Mouse (Mus musculus) heart, embryonic 10.5 days (tissue): ENCODE results near the gene Zbtb3. TPM values are rescaled to one million over a fixed set of nuclear protein-coding genes. Genes with fewer than 3 reads are reported as not detected.
A peak's percentile ranks its signal among the peaks of the same experiment; 100 is the strongest.

Source experiments
- DNase-seq: peaks from one replicate; pipeline ENCODE4 v3.0.0-alpha.2; 2017; ENCODE audit warnings: low spot score
- H3K27ac ChIP-seq: fragments of 300-500 bp; sonication (generic); 2 replicates; pipeline ENCODE4 v1.5.1; 2016; ENCODE audit warnings: mild to moderate bottlenecking
- H3K27me3 ChIP-seq: fragments of 300-500 bp; sonication (generic); 2 replicates; pipeline ENCODE4 v1.6.1; 2016; ENCODE audit warnings: mild to moderate bottlenecking; ENCODE audit not compliant: poor library complexity, insufficient read depth, severe bottlenecking
- H3K36me3 ChIP-seq: fragments of 300-500 bp; sonication (generic); 2 replicates; pipeline ENCODE4 v1.6.1; 2016; ENCODE audit warnings: mild to moderate bottlenecking, moderate library complexity
- H3K4me1 ChIP-seq: fragments of 300-500 bp; sonication (generic); 2 replicates; pipeline ENCODE4 v1.6.1; 2016; ENCODE audit warnings: mild to moderate bottlenecking
- H3K4me3 ChIP-seq: fragments of 300-500 bp; sonication (generic); 2 replicates; pipeline ENCODE4 v1.5.1; 2016; ENCODE audit warnings: mild to moderate bottlenecking, moderate library complexity
- H3K9me3 ChIP-seq: fragments of 300-500 bp; sonication (generic); 2 replicates; pipeline ENCODE4 v1.6.1; 2016; ENCODE audit warnings: mild to moderate bottlenecking, moderate library complexity
- WGBS: fragments of 180-500 bp; shearing (Covaris S2); methylation state at CpG from one replicate; pipeline ENCODE4 v1.1.7; 2016; 5-methylcytosine and 5-hydroxymethylcytosine counted together
- polyA plus RNA-seq: library from polyadenylated mRNA; unstranded; fragments of >200 nt; fragmentation: Nextera tagmentation; extraction: Ambion mirVana; gene quantifications from 2 replicates; pipeline ENCODE4 v1.2.1, GENCODE M21; 2016

Gene Zbtb3
- polyA plus RNA-seq, 1 experiment from 2014 or later: 5.9 TPM

GRCm38 (mm10) chr19:8837251-8837791 is 35.0 kb downstream of the Zbtb3 start, which contains the start of gene Bscl2:
Bscl2 (plus strand) TSS chr19:8837467.
- WGBS: under 1% methylated on average over 38 of the region's 38 CpGs
- DNase-seq: peak; percentile 93
- no peaks in the 10 kb centered on the region for H3K9me3 ChIP-seq
- no peaks in the 10 kb centered on the region for H3K27me3 ChIP-seq
- H3K27ac ChIP-seq: peak within 1 kb of the TSS; percentile 98
- H3K4me1 ChIP-seq: peaks cover 41% of the 10 kb centered on the region
- peak within 1 kb of the TSS; percentile 69 for H3K4me3 ChIP-seq
- H3K36me3 ChIP-seq: peaks cover 45% of the 10 kb centered on the region

GRCm38 (mm10) chr19:8838041-8838730 is 35.8 kb downstream of the Zbtb3 start:
- no peak for DNase-seq
- peaks cover 44% of the 10 kb centered on the region for H3K36me3 ChIP-seq
- H3K4me3 ChIP-seq: peak overlapping the region; percentile 69
- no peaks in the 10 kb centered on the region for H3K27me3 ChIP-seq
- H3K4me1 ChIP-seq: peaks cover 41% of the 10 kb centered on the region
- H3K9me3 ChIP-seq: no peaks in the 10 kb centered on the region
- 24% methylated on average over 15 of the region's 15 CpGs for WGBS
- H3K27ac ChIP-seq: peak overlapping the region; percentile 98

- Histone ChIP-seq H3K27ac (peak within 1 kb of the TSS; percentile 98), H3K4me3 (peak within 1 kb of the TSS; percentile 69), H3K9me3 (no peaks in the 10 kb centered on the region), H3K4me1 (peaks cover 41% of the 10 kb centered on the region), H3K27me3 (no peaks in the 10 kb centered on the region), H3K36me3 (peaks cover 33% of the 10 kb centered on the region)
- WGBS: 43% methylated on average over 11 of the region's 11 CpGs
- no peak for DNase-seq
Measured at GRCm38 (mm10) chr19:8839103-8839907, 37.0 kb downstream of the Zbtb3 start, which contains the start of gene Gng3. Gng3 (minus strand) TSS chr19:8839194.

GRCm38 (mm10) chr19:8839908-8840791 is 37.8 kb downstream of the Zbtb3 start:
- peak; percentile 92 for DNase-seq
- peak overlapping the region; percentile 85 for H3K27ac ChIP-seq
- 24% methylated on average over 29 of the region's 29 CpGs for WGBS

GRCm38 (mm10) chr19:8841012-8841411 is 38.7 kb downstream of the Zbtb3 start:
- H3K36me3 ChIP-seq: peaks cover 22% of the 10 kb centered on the region
- peaks cover 41% of the 10 kb centered on the region for H3K4me1 ChIP-seq
- H3K27me3 ChIP-seq: no peaks in the 10 kb centered on the region
- WGBS: 88% methylated on average over 7 of the region's 7 CpGs
- no peak for DNase-seq
- H3K9me3 ChIP-seq: no peaks in the 10 kb centered on the region
- H3K4me3 ChIP-seq: peak overlapping the region; percentile 60
- peak overlapping the region; percentile 85; the same call in 1 of the 2 replicates for H3K27ac ChIP-seq

More at GRCm38 (mm10) chr19:8839908-8840791, 37.8 kb downstream of the Zbtb3 start:
- H3K9me3 ChIP-seq: no peaks in the 10 kb centered on the region
- peaks cover 41% of the 10 kb centered on the region for H3K4me1 ChIP-seq
- H3K4me3 ChIP-seq: peak overlapping the region; percentile 60
- no peaks in the 10 kb centered on the region for H3K27me3 ChIP-seq
- peaks cover 24% of the 10 kb centered on the region for H3K36me3 ChIP-seq

GRCm38 (mm10) chr19:8842961-8843360 is 40.6 kb downstream of the Zbtb3 start:
- no peak overlapping the region for H3K4me3 ChIP-seq

GRCm38 (mm10) chr19:8844371-8845129 is 42.2 kb downstream of the Zbtb3 start:
- Histone ChIP-seq H3K36me3 (peaks cover 45% of the 10 kb centered on the region), H3K4me3 (no peak overlapping the region), H3K27me3 (no peaks in the 10 kb centered on the region), H3K4me1 (peaks cover 18% of the 10 kb centered on the region), H3K27ac (no peak overlapping the region), H3K9me3 (no peaks in the 10 kb centered on the region)
- no peak for DNase-seq
- WGBS: 58% methylated on average over 5 of the region's 5 CpGs

More at GRCm38 (mm10) chr19:8842961-8843360, 40.6 kb downstream of the Zbtb3 start:
- 85% methylated on average over 6 of the region's 6 CpGs for WGBS
- Histone ChIP-seq H3K36me3 (peaks cover 38% of the 10 kb centered on the region), H3K4me1 (peaks cover 33% of the 10 kb centered on the region), H3K9me3 (no peaks in the 10 kb centered on the region), H3K27ac (no peak overlapping the region), H3K27me3 (no peaks in the 10 kb centered on the region)
- DNase-seq: no peak

- no peak for DNase-seq
- H3K9me3 ChIP-seq: no peaks in the 10 kb centered on the region
- H3K27ac ChIP-seq: no peak overlapping the region
- H3K36me3 ChIP-seq: peaks cover 31% of the 10 kb centered on the region
- H3K27me3 ChIP-seq: no peaks in the 10 kb centered on the region
- H3K4me3 ChIP-seq: no peak overlapping the region
- peaks cover 17% of the 10 kb centered on the region for H3K4me1 ChIP-seq
- 78% methylated on average over 5 of the region's 5 CpGs for WGBS
Measured at GRCm38 (mm10) chr19:8848356-8848755, 46.0 kb downstream of the Zbtb3 start.

GRCm38 (mm10) chr19:8850402-8850901 is 48.1 kb downstream of the Zbtb3 start, which contains the start of gene Lrrn4cl:
Lrrn4cl (plus strand) TSS chr19:8850768.
- peak within 1 kb of the TSS; percentile 76 for H3K27ac ChIP-seq
- WGBS: 35% methylated on average over 7 of the region's 7 CpGs
- peak within 1 kb of the TSS; percentile 3; the same call in 1 of the 2 replicates for H3K4me3 ChIP-seq
- H3K9me3 ChIP-seq: no peaks in the 10 kb centered on the region
- no peaks in the 10 kb centered on the region for H3K27me3 ChIP-seq
- peaks cover 17% of the 10 kb centered on the region for H3K4me1 ChIP-seq
- peaks cover 31% of the 10 kb centered on the region for H3K36me3 ChIP-seq
- DNase-seq: no peak

- Histone ChIP-seq H3K27ac (no peak overlapping the region), H3K4me1 (peaks cover 17% of the 10 kb centered on the region), H3K4me3 (no peak overlapping the region), H3K36me3 (peaks cover 19% of the 10 kb centered on the region), H3K9me3 (no peaks in the 10 kb centered on the region), H3K27me3 (no peaks in the 10 kb centered on the region)
- 43% methylated on average over 7 of the region's 7 CpGs for WGBS
- DNase-seq: no peak
Measured at GRCm38 (mm10) chr19:8851639-8852038, 49.3 kb downstream of the Zbtb3 start.

GRCm38 (mm10) chr19:8852236-8852928 is 50.0 kb downstream of the Zbtb3 start:
- Histone ChIP-seq H3K4me1 (peaks cover 17% of the 10 kb centered on the region), H3K27me3 (no peaks in the 10 kb centered on the region), H3K36me3 (peaks cover 12% of the 10 kb centered on the region), H3K9me3 (no peaks in the 10 kb centered on the region), H3K27ac (no peak overlapping the region), H3K4me3 (no peak overlapping the region)
- no peak for DNase-seq
- WGBS: 56% methylated on average over 10 of the region's 10 CpGs
